Mouse (Mus musculus) liver, adult 2 months (tissue): ENCODE data around the gene Tbk1.

Experiments
- CTCF ChIP-seq: fragments of 200-500 bp; IDR thresholded peaks from 2 replicates; pipeline ENCODE4 v1.5.1; 2011; ENCODE audit warnings: low read depth, low read length, control low read depth
- POLR2A ChIP-seq: fragments of 200-500 bp; IDR thresholded peaks from 2 replicates; pipeline ENCODE4 v1.6.1; 2011; ENCODE audit warnings: low read length, control low read depth; ENCODE audit not compliant: insufficient read depth; ENCODE audit errors: extremely low read depth

DNA sequence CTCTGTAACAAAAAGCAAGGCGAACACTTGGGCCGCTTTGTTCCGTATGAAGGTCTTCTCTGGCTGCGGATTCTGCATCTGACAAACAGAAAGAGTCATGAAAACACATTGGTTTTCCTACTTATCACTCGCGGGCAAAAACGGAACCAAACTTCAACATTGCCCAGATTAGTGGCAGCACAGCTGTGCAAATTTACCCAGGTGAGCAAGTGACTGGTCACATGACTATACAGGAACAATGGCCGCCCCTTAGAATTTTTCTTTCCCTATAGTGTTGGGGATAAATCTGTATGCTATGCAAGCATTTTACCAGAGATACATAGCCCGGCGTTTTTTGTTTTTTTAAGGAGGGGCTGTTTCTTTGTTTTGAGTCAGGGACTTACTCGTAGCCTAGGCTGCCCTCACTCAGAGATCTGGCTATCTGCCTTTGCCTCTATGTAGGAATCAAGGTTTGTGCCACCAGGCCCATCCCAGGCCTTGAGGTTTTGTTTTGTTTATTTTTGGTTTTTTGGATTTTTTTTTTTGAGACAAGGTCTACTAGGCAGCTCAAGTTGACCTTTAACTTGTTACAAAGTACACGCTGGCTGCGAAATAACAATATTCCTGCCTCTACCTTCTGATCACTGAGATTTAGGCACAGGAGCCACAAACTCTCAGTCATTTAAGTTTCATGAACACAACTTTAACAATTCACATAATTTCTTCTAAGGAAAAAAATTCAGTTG lies 28.7 kb upstream of the Tbk1 start:
- TF ChIP-seq CTCF (no peak), POLR2A (no peak)
